ENCODE assay signal across 12 mouse cellular contexts in the genomic region with DNA sequence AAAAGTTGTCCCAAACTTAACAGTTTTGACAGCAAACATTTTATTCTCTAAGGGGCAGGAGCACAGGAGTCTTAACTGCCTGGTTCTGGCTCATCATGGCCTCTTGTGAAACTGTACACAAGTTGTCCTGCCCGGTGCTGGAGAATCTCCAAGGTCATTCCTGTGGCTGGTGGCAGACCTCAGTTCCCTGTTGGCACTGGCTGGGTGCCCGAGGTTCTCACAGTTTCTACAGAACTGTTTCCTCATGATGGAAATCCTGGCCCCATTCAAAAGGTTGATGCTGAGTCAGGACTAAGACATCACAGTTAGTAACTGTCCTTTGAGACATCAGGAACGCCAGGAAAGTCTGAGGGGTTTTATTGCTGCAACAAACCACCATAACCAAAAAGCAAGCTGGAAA. TPM values are rescaled to one million over a fixed set of nuclear protein-coding genes. Genes with fewer than 3 reads are reported as not detected.
DNase-seq lines count a peak whose midpoint lies in the region; ATAC-seq and TF ChIP-seq lines count a peak whose summit lies in the region.
"Had no signal": no experiment of that assay in that cellular context is flagged by ENCODE, and none has a peak within 500 bp of the region (broad histone marks: within the 10 kb centered on the region; RNA-seq: fewer than 3 reads in every experiment).

No protein-coding gene starts in this region.

- 69% methylated on average over 3 of the region's 3 CpGs for WGBS in heart, embryonic 12.5 days
- WGBS in lung, adult 2 months: 31% methylated on average over 3 of the region's 3 CpGs
- WGBS in midbrain, embryonic 13.5 days: 81% methylated on average over 3 of the region's 3 CpGs

- H3K9ac ChIP-seq in heart, embryonic 12.5 days: no peak overlapping the region
- H3K9ac ChIP-seq in midbrain, embryonic 13.5 days (replicated peaks): no peak overlapping the region
- H3K9ac ChIP-seq: intestine, embryonic 15.5 days had no signal

- peaks cover 5% of the 10 kb centered on the region; the same call in 1 of the 2 replicates for H3K4me1 ChIP-seq in heart, embryonic 12.5 days (replicated peaks)
- H3K4me1 ChIP-seq in lung, adult 2 months (ENCODE audit: control insufficient read depth, insufficient read depth, low read length): peaks cover 4% of the 10 kb centered on the region; the same call in 1 of the 2 replicates
- peaks cover 6% of the 10 kb centered on the region for H3K4me1 ChIP-seq in midbrain, embryonic 13.5 days (replicated peaks)

- H3K4me2 ChIP-seq in heart, embryonic 12.5 days: no peak overlapping the region
- no peak overlapping the region for H3K4me2 ChIP-seq in midbrain, embryonic 13.5 days (replicated peaks)
- H3K4me2 ChIP-seq: intestine, embryonic 15.5 days had no signal

- no peak overlapping the region for H3K27ac ChIP-seq in heart, embryonic 12.5 days (ENCODE audit: poor library complexity, severe bottlenecking)
- H3K27ac ChIP-seq in midbrain, embryonic 13.5 days: no peak overlapping the region
- H3K27ac ChIP-seq: intestine, embryonic 15.5 days had no signal

- no peak overlapping the region for H3K4me3 ChIP-seq in heart, embryonic 12.5 days
- H3K4me3 ChIP-seq in lung, adult 2 months (replicated peaks; ENCODE audit: extremely low read depth, low read depth, low read length): no peak overlapping the region
- no peak overlapping the region for H3K4me3 ChIP-seq in midbrain, embryonic 13.5 days (replicated peaks)
- H3K4me3 ChIP-seq: intestine, embryonic 15.5 days had no signal

- no peak for TF ChIP-seq POLR2A in lung, adult 2 months (IDR thresholded peaks at IDR 0.05; ENCODE audit: borderline replicate concordance, extremely low read depth, low read depth, low read length)

- no peak for ATAC-seq in heart, embryonic 12.5 days (ENCODE audit: insufficient number of reproducible peaks, low FRiP score)
- no peak for ATAC-seq in midbrain, embryonic 13.5 days
- ATAC-seq: intestine, embryonic 15.5 days had no signal

- H3K9me3 ChIP-seq in heart, embryonic 12.5 days (replicated peaks): no peaks in the 10 kb centered on the region
- H3K9me3 ChIP-seq in midbrain, embryonic 13.5 days: no peaks in the 10 kb centered on the region
- H3K9me3 ChIP-seq: intestine, embryonic 15.5 days had no signal

- TF ChIP-seq CTCF in lung, adult 2 months (IDR thresholded peaks at IDR 0.05; ENCODE audit: insufficient read depth, low read length): no peak

- H3K27me3 ChIP-seq in heart, embryonic 12.5 days (replicated peaks): 0 out of 2 replicates have a peak, but pooled peaks cover 8% of the 10 kb centered on the region
- H3K27me3 ChIP-seq in midbrain, embryonic 13.5 days: no peaks in the 10 kb centered on the region
- H3K27me3 ChIP-seq: intestine, embryonic 15.5 days had no signal

- no peaks in the 10 kb centered on the region for H3K36me3 ChIP-seq in heart, embryonic 12.5 days
- H3K36me3 ChIP-seq in midbrain, embryonic 13.5 days: no peaks in the 10 kb centered on the region
- H3K36me3 ChIP-seq: intestine, embryonic 15.5 days had no signal

- peak; percentile 36 for DNase-seq in heart, postnatal 4 days
- DNase-seq in adrenal gland, adult (ENCODE audit: inconsistent age in 2 of 2, low spot score in 1 of 2): peak; percentile 93 to 95
- DNase-seq in gastrocnemius, adult 8-10 months (ENCODE audit: low spot score in 2 of 2): peak; percentile 52 to 71
- DNase-seq in lung, adult 2 months: peak; percentile 46
- no peak for DNase-seq in heart, adult 9 months (ENCODE audit: low spot score in 2 of 2)
- DNase-seq in spleen, postnatal 36 days (ENCODE audit: low spot score in 2 of 2): no peak
- DNase-seq: liver; thymus, adult 18-20 months had no signal

RNA-seq across cellular contexts. Expression of gene Fignl2, which starts 8.6 kb away (rescaled TPM):
- total RNA-seq in heart, postnatal 4 days (2021): 1 to 10 TPM; 3.2 to 4.2 TPM
- polyA plus RNA-seq in heart, embryonic 12.5 days (2016; fragmentation: Nextera tagmentation; extraction: Ambion mirVana): 0.10 and 0.15 TPM in 2 replicates
- under 1 TPM; 0.31 to 0.73 (median 0.59) TPM for total RNA-seq in gastrocnemius, adult 8-10 months (2022)
- polyA plus RNA-seq in lung, adult 2 months (2012; rRNA removed): 9.3 and 10.6 TPM in 2 replicates
- 0.11 and 0.15 TPM in 2 replicates for polyA plus RNA-seq in midbrain, embryonic 13.5 days (2015; fragmentation: Nextera tagmentation; extraction: Ambion mirVana)

RNA-seq across cellular contexts. Expression of gene Ankrd33, which starts 28.6 kb away (rescaled TPM):
- total RNA-seq in heart, postnatal 4 days (2021): not detected
- not detected in 2 replicates for polyA plus RNA-seq in heart, embryonic 12.5 days (2016; fragmentation: Nextera tagmentation; extraction: Ambion mirVana)
- not detected for total RNA-seq in gastrocnemius, adult 8-10 months (2022)
- polyA plus RNA-seq in lung, adult 2 months (2012; rRNA removed): 0.10 and 0.28 TPM in 2 replicates
- not detected in 2 replicates for polyA plus RNA-seq in midbrain, embryonic 13.5 days (2015; fragmentation: Nextera tagmentation; extraction: Ambion mirVana)
- polyA plus RNA-seq: cortical plate, adult 2 months; intestine, embryonic 15.5 days had no signal

RNA-seq across cellular contexts. Expression of gene Gm47841, which starts 39.8 kb away (rescaled TPM):
- under 1 TPM; 0.26 to 0.68 TPM for total RNA-seq in heart, postnatal 4 days (2021)
- not detected in 2 replicates for polyA plus RNA-seq in heart, embryonic 12.5 days (2016; fragmentation: Nextera tagmentation; extraction: Ambion mirVana)
- not detected for total RNA-seq in gastrocnemius, adult 8-10 months (2022)
- 0.15 and 0.22 TPM in 2 replicates for polyA plus RNA-seq in lung, adult 2 months (2012; rRNA removed)
- not detected in 2 replicates for polyA plus RNA-seq in midbrain, embryonic 13.5 days (2015; fragmentation: Nextera tagmentation; extraction: Ambion mirVana)
- polyA plus RNA-seq: cortical plate, adult 2 months; intestine, embryonic 15.5 days had no signal

RNA-seq across cellular contexts. Expression of gene Acvrl1, which starts 41.4 kb away (rescaled TPM):
- total RNA-seq in heart, postnatal 4 days (2021): 10 to 100 TPM; 20.5 to 21.7 TPM
- 3.1 and 3.6 TPM in 2 replicates for polyA plus RNA-seq in heart, embryonic 12.5 days (2016; fragmentation: Nextera tagmentation; extraction: Ambion mirVana)
- 1 to 10 TPM; 6.6 to 9.5 (median 7.6) TPM for total RNA-seq in gastrocnemius, adult 8-10 months (2022)
- polyA plus RNA-seq in lung, adult 2 months (2012; rRNA removed): 672 and 695 TPM in 2 replicates
- 5.3 and 5.5 TPM in 2 replicates for polyA plus RNA-seq in midbrain, embryonic 13.5 days (2015; fragmentation: Nextera tagmentation; extraction: Ambion mirVana)

Comparison
In these comparisons a context has a peak if more than half of its experiments do, and no peak if none do; other contexts are left out.
1. DNase-seq: peak in heart, postnatal 4 days (single experiment), adrenal gland, adult (2 of 2), gastrocnemius, adult 8-10 months (2 of 2) and lung, adult 2 months (single experiment); none in heart, adult 9 months (0 of 2) and spleen, postnatal 36 days (0 of 2).